Mouse (Mus musculus) B cell, adult 62 days (primary cell): ENCODE measurements around the gene Irf5. TPM values are rescaled to one million over a fixed set of nuclear protein-coding genes. Genes with fewer than 3 reads are reported as not detected.

Experiments
- total RNA-seq: library from RNA; stranded (reverse); gene quantifications from 4 replicates; pipeline ENCODE4 v1.2.4, GENCODE M21; 2023

Gene Irf5
- 239 to 270 TPM (median 247 TPM) in 4 replicates for total RNA-seq

DNA sequence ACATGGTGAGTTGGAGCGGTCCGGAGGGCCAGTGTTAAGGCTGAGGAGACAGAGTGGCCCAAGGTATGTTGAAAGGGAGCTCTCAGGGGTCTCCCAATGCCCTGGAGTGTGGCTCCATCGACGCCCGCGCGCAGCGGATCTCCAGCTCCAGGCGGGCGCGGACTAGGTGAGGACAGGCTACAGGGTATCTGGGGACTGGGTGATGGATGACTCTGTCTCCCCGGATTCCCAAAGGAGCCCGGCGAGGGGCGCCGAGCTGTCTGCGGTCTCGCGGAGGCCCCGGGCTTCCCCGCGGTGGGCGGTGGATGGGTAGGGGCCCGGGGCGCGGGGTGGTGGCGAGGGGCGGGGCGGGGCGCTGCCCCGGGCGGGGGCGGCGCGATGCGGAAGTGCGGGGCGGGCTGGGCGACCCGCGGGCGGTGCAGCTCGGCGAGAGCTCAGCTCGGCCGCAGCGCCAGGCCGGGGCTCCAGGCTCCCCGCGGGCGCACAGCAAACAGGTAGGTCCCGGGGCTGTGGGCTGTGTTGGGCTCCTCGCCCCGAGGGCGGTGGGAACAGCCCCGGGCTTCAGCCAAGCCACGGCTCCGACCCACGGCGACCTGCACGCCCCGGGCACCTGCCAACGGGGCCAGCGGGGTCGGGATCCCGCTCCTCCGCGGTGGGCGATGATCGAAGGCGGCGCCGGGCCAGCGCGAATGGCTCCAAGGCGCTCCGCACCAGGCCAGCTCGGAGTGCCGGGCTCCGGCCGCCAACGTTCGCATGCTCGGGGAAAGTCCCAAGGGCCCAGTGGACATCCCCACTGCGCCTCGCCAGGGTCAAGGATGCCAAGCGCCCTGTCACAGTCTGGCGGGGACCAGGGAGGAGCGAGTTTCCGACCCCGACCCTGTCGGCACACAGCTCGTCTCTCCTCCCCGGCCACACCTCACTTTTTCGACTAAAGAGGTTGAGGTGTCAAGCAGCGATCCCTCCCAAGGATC is at the start of gene Irf5:
Gene Irf5, plus strand, starts transcription at position 345 of the 971 bp plus-strand sequence.

DNA sequence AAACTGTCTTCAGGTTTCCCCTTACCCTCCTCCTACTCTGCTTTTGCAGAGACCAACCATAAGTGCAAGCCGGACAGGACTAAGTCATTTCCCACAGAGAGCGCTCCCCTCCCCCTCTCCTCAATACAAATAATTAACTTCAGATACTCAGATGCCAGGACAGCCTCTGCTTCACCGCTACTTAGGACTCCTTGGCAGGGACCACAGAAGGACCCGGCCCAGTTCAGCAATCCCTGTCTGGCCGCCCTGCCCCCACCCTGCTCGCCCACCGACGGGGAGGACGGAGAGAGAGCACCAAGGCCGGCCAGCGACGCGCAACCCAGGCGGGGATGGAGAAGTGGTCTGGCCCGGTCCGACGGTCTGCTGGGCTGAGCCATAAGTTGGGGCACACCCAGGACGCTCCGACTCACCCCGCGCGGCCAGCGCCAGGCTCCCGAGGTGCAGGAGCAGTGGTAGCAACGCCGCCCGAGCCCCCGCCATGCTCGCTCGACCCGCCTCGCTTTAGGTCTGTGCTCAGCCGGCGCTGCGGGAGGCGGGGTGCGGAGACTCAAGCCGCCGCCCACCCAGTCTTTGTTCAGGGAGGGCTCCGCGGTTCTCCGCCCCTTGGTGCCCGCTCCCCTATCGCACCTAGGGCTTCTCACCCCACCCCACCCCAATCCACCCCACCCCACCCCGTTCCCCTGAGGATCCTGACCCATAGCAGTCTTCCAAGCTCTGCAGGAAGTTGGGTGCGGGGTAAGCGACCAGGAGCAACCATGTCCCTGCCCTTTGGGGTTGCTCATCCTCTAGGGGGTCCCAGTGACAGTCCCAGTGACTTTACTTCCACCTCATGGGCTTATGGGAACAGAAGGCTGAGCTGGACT is 18.7 kb upstream of the Irf5 start, which contains the start of gene Kcp:
Gene Kcp, minus strand, starts transcription at position 506 of the 863 bp plus-strand sequence.

Other genes with a start within 250 kb of the Irf5 start
- gene Fam71f2, start 247.0 kb upstream of the Irf5 start, total RNA-seq, result 1.0 TPM in 1 of 4 replicates, not detected in the others
- not detected in 4 replicates for gene Fam71f1, start 207.5 kb upstream of the Irf5 start, total RNA-seq
- gene Calu, start 178.6 kb upstream of the Irf5 start, total RNA-seq, result 46.3 to 53.5 TPM (median 50.1 TPM) in 4 replicates
- gene Opn1sw, start 138.2 kb upstream of the Irf5 start, total RNA-seq, result not detected in 4 replicates
- gene Ccdc136, start 130.3 kb upstream of the Irf5 start, total RNA-seq, result not detected in 4 replicates
- gene Flnc, start 93.4 kb upstream of the Irf5 start, total RNA-seq, result 0.06 TPM in 1 of 4 replicates, not detected in the others
- 195 to 211 TPM (median 201 TPM) in 4 replicates for gene Atp6v1f, start 58.9 kb upstream of the Irf5 start, total RNA-seq
- 8.3 to 9.7 TPM (median 9.1 TPM) in 4 replicates for gene Atp6v1fnb, start 55.2 kb upstream of the Irf5 start, total RNA-seq
- 0.12 TPM in 1 of 4 replicates, not detected in the others for gene Kcp, start 18.7 kb upstream of the Irf5 start, total RNA-seq
- 73.3 to 87.7 TPM (median 82.9 TPM) in 4 replicates for gene Tnpo3, start 83.3 kb downstream of the Irf5 start, total RNA-seq
- gene Tspan33, start 167.6 kb downstream of the Irf5 start, total RNA-seq, result 0.76 to 1.0 TPM (median 0.89 TPM) in 4 replicates
- 0.15 to 0.25 TPM in 2 of 4 replicates, not detected in the others for gene Smo, start 208.9 kb downstream of the Irf5 start, total RNA-seq
- 60.1 to 82.6 TPM (median 70.5 TPM) in 4 replicates for gene Ahcyl2, start 241.4 kb downstream of the Irf5 start, total RNA-seq